In the genomic region with DNA sequence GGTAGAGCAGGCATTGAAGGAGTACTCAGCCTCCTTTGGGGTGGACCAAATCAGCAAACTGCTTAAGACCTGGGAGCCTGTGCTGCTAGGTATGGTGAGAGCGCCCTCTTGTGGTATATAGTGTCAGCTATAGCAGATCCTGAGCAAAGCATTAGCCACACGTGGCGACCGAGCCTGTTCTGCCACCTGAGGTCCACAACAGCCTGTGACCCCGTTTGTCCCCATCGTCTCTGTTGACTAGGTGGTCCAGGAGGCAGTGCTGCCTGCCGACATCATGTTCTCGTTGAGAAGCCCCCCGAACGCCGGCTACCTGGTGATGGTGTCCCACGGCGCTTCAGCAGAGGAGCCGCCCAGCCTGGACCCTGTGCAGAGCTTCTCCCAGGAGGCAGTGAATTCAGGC, we compare ENCODE assay signal across 8 mouse cellular contexts. TPM values are rescaled to one million over a fixed set of nuclear protein-coding genes. Genes with fewer than 3 reads are reported as not detected.
DNase-seq lines count a peak whose midpoint lies in the region; ATAC-seq and TF ChIP-seq lines count a peak whose summit lies in the region.

No protein-coding gene starts in this region.

- DNase-seq in ZHBTc4 (ENCODE audit: low read depth, low spot score) = peak; percentile 92
- DNase-seq in cerebellum, adult 9-11 months = peak; percentile 60
- peak; percentile 56 to 64 for DNase-seq in frontal cortex, postnatal 14 days (ENCODE audit: low spot score in 2 of 2)
- DNase-seq in induced T-regulatory cell, adult 2 months (ENCODE audit: low read depth) = peak; percentile 85
- peak; percentile 74 to 75 for DNase-seq in left cerebral cortex, adult 2 months (ENCODE audit: extremely low spot score in 1 of 2, low spot score in 2 of 2)
- peak; percentile 54 to 77 for DNase-seq in lung, postnatal 4 days
- peak; percentile 75 for DNase-seq in right cerebral cortex, postnatal 14 days

- TF ChIP-seq CTCF in left cerebral cortex, adult 2 months (IDR thresholded peaks at IDR 0.05) = peak; percentile 92

- intact Hi-C loops in left cerebral cortex, adult 2 months (cut with DNase I) = loop anchor here (1.0 to 10.0 kb wide), 4 partner anchors 47 to 545 kb away; a partner anchor contains a TSS

- H3K4me3 ChIP-seq in left cerebral cortex, adult 2 months = peak overlapping the region; percentile 19; the same call in 1 of the 2 replicates

- ATAC-seq in activated CD4-positive, CD25-positive, alpha-beta regulatory T cell, adult 4 months = no peak

- H3K27ac ChIP-seq in left cerebral cortex, adult 2 months = no peak overlapping the region

RNA-seq across cellular contexts. Expression of a gene that starts 25.0 kb away (rescaled TPM):
- total RNA-seq in left cerebral cortex, adult 2 months (2021) = 10 to 100 TPM; 15.2 to 15.9 TPM
- polyA plus RNA-seq in activated CD4-positive, CD25-positive, alpha-beta regulatory T cell, adult 4 months (2017; shearing (Covaris generic)) = under 1 TPM in 1 of 2 experiments, not detected in 1; 0.33 TPM

RNA-seq across cellular contexts. Expression of a gene that starts 25.3 kb away (rescaled TPM):
- not detected for total RNA-seq in left cerebral cortex, adult 2 months (2021)
- polyA plus RNA-seq in activated CD4-positive, CD25-positive, alpha-beta regulatory T cell, adult 4 months (2017; shearing (Covaris generic)) = not detected

RNA-seq across cellular contexts. Expression of a gene that starts 38.4 kb away (rescaled TPM):
- 1 to 10 TPM; 5.8 to 7.3 TPM for total RNA-seq in left cerebral cortex, adult 2 months (2021)
- 1 to 10 TPM; 3.1 to 5.2 TPM for polyA plus RNA-seq in activated CD4-positive, CD25-positive, alpha-beta regulatory T cell, adult 4 months (2017; shearing (Covaris generic))

RNA-seq across cellular contexts. Expression of a gene that starts 47.5 kb away (rescaled TPM):
- total RNA-seq in left cerebral cortex, adult 2 months (2021) = 10 to 100 TPM; 49.8 to 50.2 TPM
- 10 to 100 TPM; 54.8 to 68.4 TPM for polyA plus RNA-seq in activated CD4-positive, CD25-positive, alpha-beta regulatory T cell, adult 4 months (2017; shearing (Covaris generic))
